9 mouse cellular contexts compared by ENCODE assay signal in genomic region chr1:90208503-90208860, GRCm38 (mm10). TPM values are rescaled to one million over a fixed set of nuclear protein-coding genes. Genes with fewer than 3 reads are reported as not detected.
DNase-seq lines count a peak whose midpoint lies in the region; ATAC-seq and TF ChIP-seq lines count a peak whose summit lies in the region.
"Had no signal": no experiment of that assay in that cellular context is flagged by ENCODE, and none has a peak within 500 bp of the region (broad histone marks: within the 10 kb centered on the region; RNA-seq: fewer than 3 reads in every experiment).

No protein-coding gene starts in this region.

- no peaks in the 10 kb centered on the region for H3K9me3 ChIP-seq in forebrain, embryonic 10.5 days
- H3K9me3 ChIP-seq in neural tube, embryonic 13.5 days: no peaks in the 10 kb centered on the region

- 84% methylated on average over 9 of the region's 9 CpGs for WGBS in forebrain, embryonic 10.5 days
- 53% methylated on average over 9 of the region's 9 CpGs for WGBS in neural tube, embryonic 13.5 days

- peak overlapping the region; percentile 95 for H3K27ac ChIP-seq in layer of hippocampus, adult 2 months
- H3K27ac ChIP-seq in forebrain, embryonic 10.5 days: peak overlapping the region; percentile 12
- H3K27ac ChIP-seq in neural tube, embryonic 13.5 days (replicated peaks): peak overlapping the region; percentile 79

- peak overlapping the region; percentile 65 for H3K4me2 ChIP-seq in neural tube, embryonic 13.5 days

- no peak for TF ChIP-seq CTCF in layer of hippocampus, adult 2 months (conservative IDR thresholded peaks at IDR 0.05)

- H3K9ac ChIP-seq in neural tube, embryonic 13.5 days: peak overlapping the region; percentile 49; the same call in 1 of the 2 replicates

- H3K4me3 ChIP-seq in layer of hippocampus, adult 2 months: peak overlapping the region; percentile 14
- peak overlapping the region; percentile 12; the same call in 1 of the 2 replicates for H3K4me3 ChIP-seq in forebrain, embryonic 10.5 days
- H3K4me3 ChIP-seq in neural tube, embryonic 13.5 days: peak overlapping the region; percentile 17

- intact Hi-C loops in heart, postnatal 36 days (cut with DNase I): loop anchor here (5.0 kb wide), 1 partner anchor 289 kb away; no protein-coding TSS in a partner anchor

- H3K4me1 ChIP-seq in forebrain, embryonic 10.5 days: peaks cover 85% of the 10 kb centered on the region
- peaks cover 93% of the 10 kb centered on the region for H3K4me1 ChIP-seq in neural tube, embryonic 13.5 days (replicated peaks)

- H3K27me3 ChIP-seq in forebrain, embryonic 10.5 days (ENCODE audit: poor library complexity, severe bottlenecking): peaks cover 2% of the 10 kb centered on the region; the same call in 1 of the 2 replicates
- no peaks in the 10 kb centered on the region for H3K27me3 ChIP-seq in neural tube, embryonic 13.5 days

- H3K36me3 ChIP-seq in forebrain, embryonic 10.5 days (replicated peaks): peaks cover 50% of the 10 kb centered on the region
- H3K36me3 ChIP-seq in neural tube, embryonic 13.5 days: peaks cover 2% of the 10 kb centered on the region; the same call in 1 of the 2 replicates

- no peak for DNase-seq in layer of hippocampus, adult 2 months (ENCODE audit: low spot score in 2 of 2)
- DNase-seq in layer of hippocampus, postnatal 36 days: no peak
- no peak for DNase-seq in forebrain, embryonic 10.5 days (ENCODE audit: extremely low spot score, low spot score)
- DNase-seq in heart, postnatal 36 days: peak; percentile 29 to 65
- DNase-seq in right cerebral cortex, postnatal 4 days: no peak
- no peak for DNase-seq in MN1 (ENCODE audit: low spot score)
- no peak for DNase-seq in spleen, postnatal 4 days (ENCODE audit: low spot score in 2 of 2)

- no peak for ATAC-seq in neural tube, embryonic 13.5 days (ENCODE audit: low read depth)

RNA-seq across cellular contexts. Expression of gene Ackr3, which starts 4.7 kb away (rescaled TPM):
- 10 to 100 TPM; 13.7 to 17.8 TPM for total RNA-seq in layer of hippocampus, adult 2 months (2021)
- 10 to 100 TPM; 16.3 to 17.0 TPM for total RNA-seq in layer of hippocampus, postnatal 36 days (2021)
- 19.3 and 21.5 TPM in 2 replicates for polyA plus RNA-seq in forebrain, embryonic 10.5 days (2016; fragmentation: Nextera tagmentation; extraction: Ambion mirVana)
- 10 to 100 TPM; 56.4 to 92.5 TPM for total RNA-seq in heart, postnatal 36 days (2021)
- 16.7 and 17.1 TPM in 2 replicates for polyA plus RNA-seq in neural tube, embryonic 13.5 days (2015; fragmentation: Nextera tagmentation; extraction: Ambion mirVana)

RNA-seq across cellular contexts. Expression of gene Iqca, which starts 55.3 kb away (rescaled TPM):
- 1 to 10 TPM; 1.6 to 2.4 TPM for total RNA-seq in layer of hippocampus, adult 2 months (2021)
- 1 to 10 TPM in 1 of 2 experiments, under 1 TPM in 1; 0.63 to 1.3 TPM for total RNA-seq in layer of hippocampus, postnatal 36 days (2021)
- 0.10 and 0.27 TPM in 2 replicates for polyA plus RNA-seq in forebrain, embryonic 10.5 days (2016; fragmentation: Nextera tagmentation; extraction: Ambion mirVana)
- total RNA-seq in heart, postnatal 36 days (2021): not detected
- polyA plus RNA-seq in neural tube, embryonic 13.5 days (2015; fragmentation: Nextera tagmentation; extraction: Ambion mirVana): not detected in 2 replicates
- total RNA-seq: liver, adult 2 months had no signal
- polyA plus RNA-seq: liver, adult 2 months had no signal

Comparison
In these comparisons a context has a peak if more than half of its experiments do, and no peak if none do; other contexts are left out.
1. DNase-seq: peak in heart, postnatal 36 days (2 of 2); none in layer of hippocampus, adult 2 months (0 of 2), layer of hippocampus, postnatal 36 days (0 of 2), forebrain, embryonic 10.5 days (single experiment), right cerebral cortex, postnatal 4 days (single experiment), MN1 (single experiment) and spleen, postnatal 4 days (0 of 2).
2. H3K27ac ChIP-seq: peak in every context shown above with its lines; median percentile 95 in layer of hippocampus, adult 2 months; 79 in neural tube, embryonic 13.5 days; 12 in forebrain, embryonic 10.5 days.
3. Peak in every context shown above with its lines, with median percentiles within 50 percentile points of each other: H3K4me3 ChIP-seq.